Mouse (Mus musculus) midbrain, embryonic 11.5 days (tissue): ENCODE measurements around the gene Hs3st3b1. TPM values are rescaled to one million over a fixed set of nuclear protein-coding genes. Genes with fewer than 3 reads are reported as not detected.

Source experiments
- ATAC-seq: fragments of 200-750 bp; cut with Nextera tagmentation; 2 replicates; pipeline ENCODE4 v1.8.0; 2017; ENCODE audit warnings: moderate TSS enrichment, moderate library complexity; ENCODE audit not compliant: low FRiP score
- DNase-seq: peaks from one replicate; pipeline ENCODE4 v3.0.0; 2015; ENCODE audit warnings: low spot score; ENCODE audit errors: missing footprints
- H3K27ac ChIP-seq: fragments of 300-500 bp; sonication (generic); 2 replicates; pipeline ENCODE4 v1.5.1; 2014; ENCODE audit warnings: low read depth, low read length
- H3K27me3 ChIP-seq: fragments of 300-500 bp; sonication (generic); 2 replicates; pipeline ENCODE4 v1.6.1; 2014; ENCODE audit warnings: mild to moderate bottlenecking, low read length, moderate library complexity, mixed read lengths; ENCODE audit not compliant: control insufficient read depth, insufficient read depth
- H3K36me3 ChIP-seq: fragments of 300-500 bp; sonication (generic); 2 replicates; pipeline ENCODE4 v1.6.1; 2014; ENCODE audit warnings: mild to moderate bottlenecking, low read length, moderate library complexity, mixed read lengths; ENCODE audit not compliant: control insufficient read depth, insufficient read depth
- H3K4me1 ChIP-seq: fragments of 300-500 bp; sonication (generic); 2 replicates; pipeline ENCODE4 v1.6.1; 2014; ENCODE audit warnings: low read length; ENCODE audit not compliant: control insufficient read depth, insufficient read depth
- H3K4me2 ChIP-seq: fragments of 300-500 bp; sonication (generic); 2 replicates; pipeline ENCODE4 v1.6.1; 2014; ENCODE audit warnings: mild to moderate bottlenecking, moderate library complexity
- H3K4me3 ChIP-seq: fragments of 300-500 bp; sonication (generic); 2 replicates; pipeline ENCODE4 v1.5.1; 2014; ENCODE audit warnings: low read depth, low read length
- H3K9ac ChIP-seq: fragments of 300-500 bp; sonication (generic); 2 replicates; pipeline ENCODE4 v1.6.1; 2014; ENCODE audit warnings: low read length
- H3K9me3 ChIP-seq: fragments of 300-500 bp; sonication (generic); 2 replicates; pipeline ENCODE4 v1.6.1; 2016; ENCODE audit warnings: low read length; ENCODE audit not compliant: control insufficient read depth
- WGBS: fragments of 180-500 bp; shearing (Covaris S2); extraction: QIAGEN DNeasy Blood & Tissue Kit; methylation state at CpG from one replicate; pipeline ENCODE4 v1.1.7; 2014; 5-methylcytosine and 5-hydroxymethylcytosine counted together
- polyA plus RNA-seq: library from polyadenylated mRNA; unstranded; fragments of >200 nt; fragmentation: Nextera tagmentation; extraction: Ambion mirVana; gene quantifications from 2 replicates; pipeline ENCODE4 v1.2.1, GENCODE M21; 2014

Hs3st3b1 gene
- polyA plus RNA-seq, 1 experiment from 2014 or later, result 17.5 TPM

- Histone ChIP-seq H3K9me3 (no peaks in the 10 kb centered on the region), H3K4me1 (peaks cover 22% of the 10 kb centered on the region), H3K9ac (no peak overlapping the region), H3K36me3 (no peaks in the 10 kb centered on the region), H3K4me2 (no peak overlapping the region), H3K27ac (no peak overlapping the region), H3K27me3 (peaks cover 23% of the 10 kb centered on the region), H3K4me3 (no peak overlapping the region)
- no peak for ATAC-seq
- 77% methylated on average over 6 of the region's 6 CpGs for WGBS
- no peak for DNase-seq
Measured at GRCm38 (mm10) chr11:63926901-63927300, 4.8 kb upstream of the Hs3st3b1 start.

DNA sequence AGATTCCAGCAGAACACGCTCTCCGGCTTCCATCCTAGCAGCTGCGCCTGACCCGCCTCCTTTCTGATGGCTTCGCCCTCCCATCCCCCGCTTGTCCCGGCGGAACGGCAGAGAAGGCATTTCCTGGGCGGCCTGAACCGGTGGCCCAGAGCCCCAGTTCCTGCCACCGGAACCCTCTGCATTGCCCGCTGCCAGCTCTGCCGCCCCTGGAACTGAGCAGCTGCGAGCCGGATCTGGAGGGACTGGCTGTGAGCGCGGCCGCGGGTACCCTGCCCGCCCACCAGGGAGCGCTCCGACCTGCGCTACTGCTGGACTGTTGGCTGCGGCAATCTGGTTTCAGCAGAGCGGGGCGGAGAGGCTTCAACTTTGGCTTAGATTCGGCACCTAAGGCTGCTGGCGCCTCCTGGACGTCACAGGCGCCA is 3.1 kb upstream of the Hs3st3b1 start:
- DNase-seq (peak; percentile 98), ATAC-seq (peak; percentile 26; the same call in 1 of the 2 replicates)
- H3K27me3 ChIP-seq, result peaks cover 26% of the 10 kb centered on the region
- H3K36me3 ChIP-seq, result no peaks in the 10 kb centered on the region
- peak overlapping the region; percentile 59 for H3K4me2 ChIP-seq
- WGBS, result 1% methylated on average over 31 of the region's 31 CpGs
- H3K9me3 ChIP-seq, result no peaks in the 10 kb centered on the region
- peaks cover 22% of the 10 kb centered on the region for H3K4me1 ChIP-seq
- peak overlapping the region; percentile 44 for H3K9ac ChIP-seq
- no peak overlapping the region for H3K27ac ChIP-seq
- H3K4me3 ChIP-seq, result peak overlapping the region; percentile 24

DNA sequence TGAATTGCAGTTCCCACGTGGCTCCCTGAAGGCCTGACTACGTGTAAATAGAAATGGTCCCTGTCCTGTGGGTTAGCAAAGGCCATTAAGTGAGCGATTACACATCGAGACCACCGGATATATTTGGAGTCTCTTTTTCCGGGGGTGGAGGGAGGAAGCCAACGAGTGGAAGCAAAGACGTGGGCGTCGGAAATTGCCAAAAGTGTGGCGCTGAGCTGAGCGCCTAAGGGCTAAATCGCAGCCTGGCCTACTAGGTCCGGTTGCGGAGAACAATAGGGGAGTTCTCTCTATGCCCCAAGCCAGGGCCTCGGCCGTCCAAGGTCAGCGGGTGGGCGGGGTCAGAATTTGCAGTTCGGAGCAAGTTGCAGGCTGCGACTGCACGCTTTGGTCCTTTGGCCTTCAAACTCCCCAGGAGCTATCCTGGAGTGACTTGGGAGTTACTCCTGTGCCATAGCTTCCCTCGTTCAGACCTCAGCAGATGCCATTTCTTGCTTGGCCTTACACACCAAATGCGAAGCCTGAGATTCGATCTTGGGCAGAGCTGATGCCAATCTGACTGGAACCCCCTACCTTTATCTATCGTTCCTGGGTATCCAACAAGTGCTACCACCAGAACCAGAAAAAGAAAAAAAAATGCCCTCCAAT is 2.3 kb upstream of the Hs3st3b1 start:
- Histone ChIP-seq H3K4me3 (no peak overlapping the region), H3K4me1 (peaks cover 22% of the 10 kb centered on the region)
- ATAC-seq, result no peak

DNA sequence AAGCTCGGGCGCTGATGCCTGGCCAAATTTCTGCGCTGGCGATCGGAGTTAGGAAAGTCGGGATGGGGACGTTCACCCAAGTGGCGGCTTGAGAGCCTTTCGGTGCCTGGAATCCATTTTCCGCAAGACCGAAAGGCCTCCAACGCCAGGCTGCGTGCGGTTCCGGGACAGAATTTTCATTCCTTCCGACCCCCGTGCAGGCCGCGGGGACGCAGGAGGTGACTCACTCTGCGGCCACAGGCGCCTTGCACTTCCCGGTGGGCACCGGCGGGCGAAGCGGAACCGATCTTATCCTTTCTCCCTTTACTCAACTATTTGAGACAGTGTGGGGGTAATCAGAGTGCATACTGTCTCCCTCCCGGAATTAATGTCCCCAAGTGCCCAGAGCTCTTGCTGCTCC is 1.3 kb upstream of the Hs3st3b1 start:
- Histone ChIP-seq H3K4me3 (peak overlapping the region; percentile 31), H3K4me1 (peaks cover 28% of the 10 kb centered on the region)

More for the DNA sequence above, 2.3 kb upstream of the Hs3st3b1 start:
- H3K27me3 ChIP-seq, result peaks cover 26% of the 10 kb centered on the region
- no peaks in the 10 kb centered on the region for H3K36me3 ChIP-seq
- H3K4me2 ChIP-seq, result peak overlapping the region; percentile 10
- H3K27ac ChIP-seq, result no peak overlapping the region
- DNase-seq, result peak; percentile 95
- no peak overlapping the region for H3K9ac ChIP-seq
- 2% methylated on average over 26 of the region's 26 CpGs for WGBS
- no peaks in the 10 kb centered on the region for H3K9me3 ChIP-seq

DNA sequence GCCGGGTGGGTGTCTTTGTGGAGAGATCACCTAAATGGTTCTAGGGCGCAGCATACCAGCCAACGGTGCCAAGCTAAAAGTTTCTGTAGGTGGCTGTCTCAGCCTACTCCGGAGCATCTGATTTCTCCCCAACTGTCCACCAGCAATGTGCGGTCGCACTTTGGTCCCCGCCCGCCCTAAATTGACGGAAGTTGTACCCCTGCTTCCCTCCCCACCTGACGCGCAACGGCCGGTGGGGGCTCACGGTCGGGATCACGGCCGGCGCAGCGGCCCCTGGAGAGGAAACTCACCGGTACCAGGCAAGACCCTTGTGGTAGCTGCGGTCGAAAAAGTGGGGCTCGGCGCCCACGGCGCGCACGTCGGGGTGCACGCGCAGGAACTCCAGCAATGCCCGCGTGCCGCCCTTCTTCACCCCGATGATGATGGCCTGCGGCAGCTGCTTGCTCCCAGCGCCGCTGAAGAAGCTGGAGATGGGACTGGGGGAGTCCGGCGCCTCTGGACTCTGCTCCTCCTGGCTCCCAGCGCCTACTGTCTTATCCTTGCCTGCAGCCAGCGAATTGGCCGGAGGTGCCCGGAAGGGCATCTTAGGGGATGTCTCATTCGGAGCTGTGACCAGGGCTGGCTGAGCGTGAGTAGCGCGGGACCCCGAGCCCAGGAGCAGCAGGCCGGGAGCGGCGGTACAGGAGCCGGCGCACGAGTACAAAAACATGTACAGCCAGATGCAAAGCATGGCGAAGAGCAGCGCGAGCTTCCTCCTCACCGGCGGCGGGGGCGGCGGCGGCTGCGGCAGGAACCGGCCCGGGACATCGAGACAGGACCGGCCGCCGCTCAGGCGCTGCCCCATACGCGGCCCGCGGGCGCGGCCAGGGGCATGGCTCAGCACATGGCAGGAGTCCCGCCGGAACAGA is 792 bp downstream of the Hs3st3b1 start:
- peaks cover 44% of the 10 kb centered on the region for H3K4me1 ChIP-seq
- no peaks in the 10 kb centered on the region for H3K36me3 ChIP-seq
- peak; percentile 94 for DNase-seq
- peak overlapping the region; percentile 90 for H3K9ac ChIP-seq
- H3K27me3 ChIP-seq, result peaks cover 26% of the 10 kb centered on the region
- H3K9me3 ChIP-seq, result no peaks in the 10 kb centered on the region
- H3K4me2 ChIP-seq, result peak overlapping the region; percentile 82
- under 1% methylated on average over 80 of the region's 80 CpGs for WGBS
- ATAC-seq, result peak; percentile 12; the same call in 1 of the 2 replicates
- peak overlapping the region; percentile 67 for H3K27ac ChIP-seq
- H3K4me3 ChIP-seq, result peak overlapping the region; percentile 86

More for the DNA sequence above, 1.3 kb upstream of the Hs3st3b1 start:
- under 1% methylated on average over 29 of the region's 29 CpGs for WGBS
- H3K9me3 ChIP-seq, result no peaks in the 10 kb centered on the region
- peaks cover 26% of the 10 kb centered on the region for H3K27me3 ChIP-seq
- H3K4me2 ChIP-seq, result peak overlapping the region; percentile 82
- no peak overlapping the region for H3K27ac ChIP-seq
- peak overlapping the region; percentile 65 for H3K9ac ChIP-seq
- H3K36me3 ChIP-seq, result no peaks in the 10 kb centered on the region
- DNase-seq, result peak; percentile 98
- ATAC-seq, result no peak

DNA sequence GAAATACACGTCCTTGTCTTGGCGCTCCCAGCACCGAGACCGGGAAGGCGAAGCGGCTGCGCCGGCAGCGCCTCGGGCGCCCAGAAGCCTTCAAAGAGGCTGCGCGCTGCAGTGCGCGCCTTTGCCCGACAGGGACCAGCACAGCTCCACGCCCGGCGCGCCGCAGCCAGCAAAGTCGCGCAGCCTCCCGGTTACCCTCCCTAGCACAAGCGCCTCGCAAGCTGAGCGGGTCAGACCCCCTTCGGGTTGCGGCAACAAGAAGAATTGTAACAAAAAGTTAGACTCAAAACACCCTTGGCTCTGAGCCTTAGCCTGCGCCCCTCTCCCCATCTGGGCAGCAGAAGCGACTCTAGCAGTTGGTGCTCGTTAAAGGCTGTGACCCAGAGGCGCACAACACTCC is 1.6 kb downstream of the Hs3st3b1 start:
- under 1% methylated on average over 33 of the region's 33 CpGs for WGBS
- H3K27ac ChIP-seq, result peak overlapping the region; percentile 48
- H3K27me3 ChIP-seq, result peaks cover 24% of the 10 kb centered on the region
- no peaks in the 10 kb centered on the region for H3K9me3 ChIP-seq
- ATAC-seq (peak; percentile 60), DNase-seq (peak; percentile 98)
- peaks cover 44% of the 10 kb centered on the region for H3K4me1 ChIP-seq
- H3K9ac ChIP-seq, result peak overlapping the region; percentile 90
- peak overlapping the region; percentile 82 for H3K4me2 ChIP-seq
- peak overlapping the region; percentile 86 for H3K4me3 ChIP-seq
- no peaks in the 10 kb centered on the region for H3K36me3 ChIP-seq

GRCm38 (mm10) chr11:63919211-63920098 is 2.6 kb downstream of the Hs3st3b1 start:
- Histone ChIP-seq H3K27me3 (peaks cover 18% of the 10 kb centered on the region), H3K4me3 (peak overlapping the region; percentile 86)
- WGBS, result under 1% methylated on average over 52 of the region's 52 CpGs

GRCm38 (mm10) chr11:63918321-63919105 is 3.6 kb downstream of the Hs3st3b1 start:
- peak overlapping the region; percentile 86 for H3K4me3 ChIP-seq
- H3K36me3 ChIP-seq, result no peaks in the 10 kb centered on the region
- H3K4me1 ChIP-seq, result peaks cover 49% of the 10 kb centered on the region
- ATAC-seq (no peak), DNase-seq (peak; percentile 95)
- peaks cover 10% of the 10 kb centered on the region; the same call in 1 of the 2 replicates for H3K27me3 ChIP-seq
- peak overlapping the region; percentile 40; the same call in 1 of the 2 replicates for H3K27ac ChIP-seq
- peak overlapping the region; percentile 82 for H3K4me2 ChIP-seq
- H3K9me3 ChIP-seq, result no peaks in the 10 kb centered on the region
- 4% methylated on average over 17 of the region's 17 CpGs for WGBS
- H3K9ac ChIP-seq, result peak overlapping the region; percentile 90

More at GRCm38 (mm10) chr11:63919211-63920098, 2.6 kb downstream of the Hs3st3b1 start:
- no peaks in the 10 kb centered on the region for H3K36me3 ChIP-seq
- DNase-seq, result peak; percentile 96
- ATAC-seq, result no peak
- H3K9me3 ChIP-seq, result no peaks in the 10 kb centered on the region
- H3K4me2 ChIP-seq, result peak overlapping the region; percentile 82
- H3K4me1 ChIP-seq, result peaks cover 49% of the 10 kb centered on the region
- H3K27ac ChIP-seq, result peak overlapping the region; percentile 40
- peak overlapping the region; percentile 90 for H3K9ac ChIP-seq
